Mouse (Mus musculus) limb, embryonic 10.5 days (tissue): Measurements from ENCODE around the gene Klrb1. TPM values are rescaled to one million over a fixed set of nuclear protein-coding genes. Genes with fewer than 3 reads are reported as not detected.
"Not testable (repeated sequence)": the region's sequence is repeated elsewhere in the genome, so short reads cannot be mapped to it uniquely, and the experiment has no call there.

ENCODE experiments used
- DNase-seq: peaks from one replicate; pipeline ENCODE4 v3.0.0-alpha.2; 2017; ENCODE audit warnings: low spot score
- H3K27ac ChIP-seq: fragments of 300-500 bp; sonication (generic); 2 replicates; pipeline ENCODE4 v1.5.1; 2016; ENCODE audit warnings: mild to moderate bottlenecking
- H3K27me3 ChIP-seq: fragments of 300-500 bp; sonication (generic); 2 replicates; pipeline ENCODE4 v1.6.1; 2016; ENCODE audit warnings: low read depth, mild to moderate bottlenecking; ENCODE audit not compliant: poor library complexity, severe bottlenecking
- H3K36me3 ChIP-seq: fragments of 300-500 bp; sonication (generic); 2 replicates; pipeline ENCODE4 v1.6.1; 2016; ENCODE audit warnings: mild to moderate bottlenecking, moderate library complexity
- H3K4me1 ChIP-seq: fragments of 300-500 bp; sonication (generic); 2 replicates; pipeline ENCODE4 v1.6.1; 2016
- H3K4me3 ChIP-seq: fragments of 300-500 bp; sonication (generic); 2 replicates; pipeline ENCODE4 v1.5.1; 2016; ENCODE audit warnings: mild to moderate bottlenecking, moderate library complexity
- H3K9me3 ChIP-seq: fragments of 300-500 bp; sonication (generic); replicated peaks from 2 replicates; pipeline ENCODE4 v1.6.1; 2016; ENCODE audit warnings: mild to moderate bottlenecking
- WGBS: fragments of 180-500 bp; shearing (Covaris S2); methylation state at CpG from one replicate; pipeline ENCODE4 v1.1.7; 2016; 5-methylcytosine and 5-hydroxymethylcytosine counted together
- polyA plus RNA-seq: library from polyadenylated mRNA; unstranded; fragments of >200 nt; fragmentation: Nextera tagmentation; extraction: Ambion mirVana; gene quantifications from 2 replicates; pipeline ENCODE4 v1.2.1, GENCODE M21; 2016

The Klrb1 gene
- polyA plus RNA-seq = not detected in 2 replicates

GRCm38 (mm10) chr6:128722959-128723358 lies at the start of gene Klrb1:
Gene Klrb1, minus strand, starts transcription at chr6:128723059.
- Histone ChIP-seq H3K4me1 (no peaks in the 10 kb centered on the region), H3K36me3 (no peaks in the 10 kb centered on the region), H3K27ac (no peak within 1 kb of the TSS), H3K27me3 (no peaks in the 10 kb centered on the region), H3K9me3 (no peaks in the 10 kb centered on the region), H3K4me3 (no peak within 1 kb of the TSS)
- 87% methylated on average over 4 of the region's 4 CpGs for WGBS
- no peak for DNase-seq

GRCm38 (mm10) chr6:128769481-128770253 lies 46.8 kb upstream of the Klrb1 start:
- Histone ChIP-seq H3K27me3 (no peaks in the 10 kb centered on the region), H3K4me1 (peaks cover 12% of the 10 kb centered on the region), H3K27ac (peak overlapping the region; percentile 73), H3K36me3 (no peaks in the 10 kb centered on the region), H3K4me3 (no peak overlapping the region), H3K9me3 (no peaks in the 10 kb centered on the region)
- peak; percentile 43 for DNase-seq
- WGBS = 83% methylated on average over 10 of the region's 10 CpGs

- no peak for DNase-seq
- Histone ChIP-seq H3K36me3 (no peaks in the 10 kb centered on the region), H3K27me3 (no peaks in the 10 kb centered on the region), H3K27ac (no peak overlapping the region), H3K4me3 (no peak overlapping the region), H3K4me1 (peaks cover 16% of the 10 kb centered on the region), H3K9me3 (no peaks in the 10 kb centered on the region)
- WGBS = 87% methylated on average over 4 of the region's 4 CpGs
Measured at GRCm38 (mm10) chr6:128768047-128768446, 45.2 kb upstream of the Klrb1 start.

DNA sequence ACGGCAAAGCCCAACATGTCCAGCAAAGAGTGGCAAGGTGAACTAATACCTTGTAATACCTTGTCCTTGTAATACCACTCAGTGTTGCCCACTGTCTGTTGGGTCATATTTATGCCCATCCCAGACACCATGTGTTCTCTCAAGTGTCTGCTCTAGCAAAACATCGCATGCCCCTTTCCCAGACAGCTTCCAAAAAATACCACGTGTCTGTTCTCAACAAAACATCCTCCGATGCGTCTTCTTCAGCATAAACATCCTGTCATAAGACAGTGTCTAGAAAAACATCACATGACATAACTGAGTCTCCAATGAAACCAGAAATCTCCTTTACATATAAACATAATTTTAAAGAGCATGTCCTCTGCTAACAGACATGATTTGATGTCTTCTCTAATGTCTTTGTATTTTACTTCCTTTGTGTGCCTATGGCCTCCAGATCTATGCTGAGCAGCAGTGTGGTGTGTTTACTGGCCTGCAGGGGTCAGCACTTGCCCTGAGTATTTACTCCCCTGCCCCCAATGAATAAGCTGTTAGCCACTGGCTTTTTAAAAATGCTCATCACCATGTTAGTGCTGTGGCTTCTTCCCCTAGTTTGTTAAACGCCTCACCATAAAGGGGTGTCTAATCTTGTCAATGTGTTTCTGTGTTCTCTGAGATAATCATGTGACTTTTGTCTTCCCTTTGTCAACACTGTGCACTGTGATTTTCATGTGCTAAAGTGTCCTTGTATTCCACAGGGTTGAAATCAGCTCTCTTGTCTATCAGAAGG lies 43.8 kb upstream of the Klrb1 start:
- not testable (repeated sequence) for H3K4me3 ChIP-seq, H3K27ac ChIP-seq, H3K9me3 ChIP-seq, H3K27me3 ChIP-seq, H3K36me3 ChIP-seq, DNase-seq
- H3K4me1 ChIP-seq = peaks cover 16% of the 10 kb centered on the region
- WGBS = 77% methylated on average over 6 of the region's 6 CpGs

DNA sequence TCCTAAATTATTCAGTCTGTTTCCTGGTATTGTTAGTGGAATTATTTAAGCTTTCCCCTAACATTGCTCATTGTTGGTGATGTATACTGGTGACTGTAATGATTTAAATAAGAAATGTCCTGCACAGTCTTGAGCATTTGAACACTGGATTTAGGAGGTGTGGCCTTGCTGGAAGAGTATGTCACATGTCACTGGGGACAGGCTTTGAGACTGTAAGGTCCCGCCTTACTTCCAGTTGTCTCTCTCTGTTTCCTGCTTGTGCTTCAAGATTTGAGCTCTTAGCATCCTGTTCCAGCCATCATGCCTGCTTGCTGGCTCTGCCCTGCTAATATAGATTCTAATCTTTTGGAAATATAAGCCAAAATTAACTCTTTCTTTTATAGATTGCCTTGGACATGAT lies 42.4 kb upstream of the Klrb1 start:
- Histone ChIP-seq H3K9me3 (no peaks in the 10 kb centered on the region), H3K27ac (no peak overlapping the region), H3K27me3 (no peaks in the 10 kb centered on the region), H3K36me3 (no peaks in the 10 kb centered on the region), H3K4me1 (peaks cover 13% of the 10 kb centered on the region), H3K4me3 (no peak overlapping the region)
- WGBS = 80% methylated on average over 1 of the region's 1 CpGs
- no peak for DNase-seq

DNA sequence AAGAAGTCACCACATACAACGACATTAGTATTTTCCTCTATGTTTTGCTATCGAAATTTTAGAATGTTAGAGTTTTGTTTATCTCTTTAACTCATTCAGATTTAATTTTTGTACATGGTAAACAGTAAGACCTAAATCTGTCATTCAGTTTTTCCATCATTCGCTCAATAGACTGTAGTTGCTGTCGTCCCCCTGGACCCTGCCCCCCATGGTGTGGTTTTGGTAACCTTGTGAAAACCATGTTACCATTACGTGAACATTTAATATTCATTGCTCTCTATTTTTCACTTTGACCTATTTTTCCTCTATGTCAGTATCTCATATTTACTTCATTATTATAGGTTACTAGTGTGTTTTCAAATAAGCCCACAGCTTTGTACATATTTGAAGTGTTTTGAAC lies 41.7 kb upstream of the Klrb1 start:
- Histone ChIP-seq H3K27ac (peak overlapping the region; percentile 11; the same call in 1 of the 2 replicates), H3K4me3 (peak overlapping the region; percentile 55), H3K9me3 (no peaks in the 10 kb centered on the region), H3K4me1 (peaks cover 8% of the 10 kb centered on the region), H3K36me3 (no peaks in the 10 kb centered on the region), H3K27me3 (no peaks in the 10 kb centered on the region)
- no peak for DNase-seq
- WGBS = 20% methylated on average over 5 of the region's 5 CpGs

DNA sequence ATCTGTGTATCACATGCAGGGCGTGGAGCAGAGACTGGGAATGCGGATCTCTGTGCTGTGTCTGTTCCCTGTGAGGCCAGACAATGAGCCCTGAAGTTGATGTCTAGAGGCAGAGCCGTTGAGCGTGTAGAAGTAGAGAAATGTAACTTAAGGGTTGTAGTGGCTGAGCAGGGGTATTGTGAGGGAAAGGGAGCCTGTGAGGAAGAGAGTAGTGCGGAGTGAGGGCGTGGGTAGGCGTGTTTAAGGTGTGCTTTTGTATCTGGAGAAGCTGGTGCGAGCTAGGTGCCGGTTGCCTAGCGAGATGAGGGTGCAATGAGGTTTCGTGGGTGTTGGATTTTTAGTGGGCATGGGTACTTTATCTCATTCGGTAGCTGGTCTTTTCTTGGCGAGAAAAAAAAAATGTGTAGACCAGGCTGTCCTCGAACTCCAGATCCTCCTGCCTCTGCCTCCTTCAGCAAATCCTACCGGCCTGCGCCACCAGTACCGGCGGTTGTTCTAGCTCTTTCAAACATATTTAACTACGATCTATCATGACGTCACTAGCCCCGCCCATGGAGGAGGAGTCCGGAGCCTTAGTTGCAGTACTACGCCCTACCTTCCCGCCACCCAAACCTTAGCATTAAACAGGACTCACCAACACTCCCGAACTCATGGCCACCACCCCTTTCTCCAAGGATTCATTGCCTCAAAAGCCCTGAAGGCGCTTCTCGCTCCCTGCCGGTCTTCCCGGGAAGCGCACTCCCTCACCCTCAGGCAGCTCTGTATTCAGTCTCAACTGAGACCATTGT lies 41.1 kb upstream of the Klrb1 start:
- peak overlapping the region; percentile 70 for H3K27ac ChIP-seq
- peak overlapping the region; percentile 55 for H3K4me3 ChIP-seq
- 0 out of 2 replicates have a peak, but pooled peaks cover 6% of the 10 kb centered on the region for H3K4me1 ChIP-seq
- WGBS = 3% methylated on average over 30 of the region's 30 CpGs
- DNase-seq = peak; percentile 97
- H3K27me3 ChIP-seq = no peaks in the 10 kb centered on the region
- no peaks in the 10 kb centered on the region for H3K36me3 ChIP-seq
- H3K9me3 ChIP-seq = no peaks in the 10 kb centered on the region

DNA sequence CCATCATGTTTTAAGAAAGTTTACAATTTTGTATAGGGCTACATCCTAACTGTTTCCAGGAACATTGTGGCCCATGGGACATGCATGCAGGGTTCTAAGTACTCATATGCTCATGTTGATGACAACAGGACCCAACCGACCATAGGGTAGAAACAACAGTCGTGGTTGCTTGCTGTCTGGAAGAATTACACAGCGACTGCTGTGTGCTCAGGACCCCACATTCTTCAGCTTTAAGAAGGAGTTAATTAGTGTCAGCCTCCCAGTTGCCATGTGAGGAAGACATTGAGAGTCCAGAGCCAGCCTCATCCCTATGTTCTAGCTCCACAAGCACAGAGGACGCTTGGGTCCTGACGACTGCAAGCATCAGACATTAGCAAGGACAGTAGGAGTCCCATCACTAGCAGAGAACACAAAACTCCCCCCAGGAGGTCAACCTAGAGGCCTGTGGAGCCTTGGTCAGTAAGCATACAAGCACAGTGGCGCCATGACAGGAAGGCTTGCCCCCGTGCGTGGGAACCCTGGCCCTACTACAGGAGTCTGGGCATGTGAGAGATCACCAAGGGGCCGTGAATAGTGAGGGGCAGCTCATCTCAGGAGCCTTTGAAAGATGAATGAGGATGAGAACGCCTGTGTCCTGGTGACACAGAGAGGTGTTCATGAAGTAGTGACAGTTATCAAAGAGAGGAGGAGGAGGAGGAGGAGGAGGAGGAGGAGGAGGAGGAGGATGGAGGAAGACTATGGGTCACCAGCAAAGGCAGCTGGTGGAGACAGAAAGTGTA lies 40.2 kb upstream of the Klrb1 start:
- H3K27ac ChIP-seq, H3K27me3 ChIP-seq, H3K4me1 ChIP-seq, H3K36me3 ChIP-seq, DNase-seq, H3K9me3 ChIP-seq: not testable (repeated sequence)
- 76% methylated on average over 10 of the region's 10 CpGs for WGBS
- H3K4me3 ChIP-seq = peak overlapping the region; percentile 55

DNA sequence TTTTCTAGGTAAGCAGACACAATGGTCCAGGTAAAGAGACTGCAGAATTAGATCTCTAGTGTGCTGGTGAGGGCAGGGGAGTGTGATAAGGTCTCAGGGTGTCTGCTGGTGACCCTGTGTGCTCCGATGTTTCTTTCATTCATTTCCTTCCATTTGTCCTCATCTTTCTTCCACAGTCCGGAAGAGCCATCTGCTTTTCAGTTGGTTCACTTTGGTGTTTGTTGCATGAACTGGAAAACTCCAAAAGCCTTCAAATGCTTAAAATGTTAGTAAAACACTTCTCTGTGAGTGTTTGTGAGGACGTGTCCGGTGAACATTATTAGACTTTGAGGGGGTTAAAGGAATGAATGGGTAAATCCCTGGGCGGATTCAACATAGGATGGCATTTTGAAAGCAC lies 38.3 kb upstream of the Klrb1 start:
- H3K27me3 ChIP-seq = no peaks in the 10 kb centered on the region
- WGBS = 47% methylated on average over 5 of the region's 5 CpGs
- H3K4me1 ChIP-seq = 0 out of 2 replicates have a peak, but pooled peaks cover 6% of the 10 kb centered on the region
- H3K4me3 ChIP-seq = peak overlapping the region; percentile 62
- DNase-seq = peak; percentile 36
- H3K27ac ChIP-seq = no peak overlapping the region
- no peaks in the 10 kb centered on the region for H3K36me3 ChIP-seq
- no peaks in the 10 kb centered on the region for H3K9me3 ChIP-seq

DNA sequence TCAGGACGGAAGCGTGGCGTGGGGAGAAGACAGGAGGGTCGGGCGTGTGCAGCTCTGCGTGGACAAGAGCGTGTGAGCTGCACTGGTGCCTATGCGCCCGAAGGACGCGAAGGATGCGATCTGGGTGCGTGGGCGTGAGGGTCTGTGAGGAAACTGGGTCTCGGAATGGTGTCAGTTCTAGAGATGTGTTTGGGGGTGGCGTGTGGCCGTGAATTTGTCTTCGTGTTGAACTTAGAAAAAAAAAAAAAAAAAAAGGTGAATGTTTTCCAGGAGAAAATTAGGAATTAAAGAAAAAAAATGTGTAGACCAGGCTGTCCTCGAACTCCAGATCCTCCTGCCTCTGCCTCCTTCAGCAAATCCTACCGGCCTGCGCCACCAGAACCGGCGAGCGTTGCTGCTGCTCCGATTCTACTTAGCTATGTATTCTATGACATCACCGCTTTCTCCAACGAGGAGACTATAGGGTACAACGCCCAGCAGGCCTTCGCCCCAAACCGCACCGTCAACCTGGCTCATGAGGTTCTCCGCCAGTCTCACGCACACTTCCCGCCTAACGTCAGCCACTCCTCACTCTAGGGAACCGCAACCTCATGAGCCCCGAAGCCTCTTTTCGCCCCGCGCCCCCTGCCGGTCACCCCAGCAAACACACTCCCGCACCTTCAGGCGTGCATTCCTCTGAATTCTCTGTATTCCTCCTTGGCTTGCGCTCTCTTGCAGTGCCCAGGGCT lies 37.7 kb upstream of the Klrb1 start:
- not testable (repeated sequence) for H3K9me3 ChIP-seq, H3K4me1 ChIP-seq, H3K36me3 ChIP-seq, H3K27me3 ChIP-seq
- peak; percentile 93 for DNase-seq
- H3K4me3 ChIP-seq = peak overlapping the region; percentile 62
- H3K27ac ChIP-seq = peak overlapping the region; percentile 68; the same call in 1 of the 2 replicates
- WGBS = under 1% methylated on average over 44 of the region's 44 CpGs

GRCm38 (mm10) chr6:128760016-128760415 lies 37.2 kb upstream of the Klrb1 start:
- H3K9me3 ChIP-seq, H3K4me1 ChIP-seq, H3K36me3 ChIP-seq, H3K27me3 ChIP-seq: not testable (repeated sequence)
- WGBS = under 1% methylated on average over 22 of the region's 22 CpGs
- Histone ChIP-seq H3K27ac (0 out of 2 replicates have a peak overlapping the region, but pooled peaks have one; percentile 53), H3K4me3 (peak overlapping the region; percentile 62)
- DNase-seq = peak; percentile 89
